Mouse (Mus musculus) ES-E14 (cell line): Measurements from ENCODE around the gene Dnajc6.

ENCODE experiments used
- CHD2 ChIP-seq: IDR thresholded peaks from 2 replicates; pipeline ENCODE4 v1.6.1; 2014; ENCODE audit warnings: mild to moderate bottlenecking, low read depth, low read length, inconsistent platforms
- MAFK ChIP-seq: IDR thresholded peaks from 2 replicates; pipeline ENCODE4 v1.6.1; 2014; ENCODE audit warnings: mild to moderate bottlenecking, low read depth, low read length, inconsistent platforms; ENCODE audit not compliant: insufficient read depth
- ZC3H11A ChIP-seq: IDR thresholded peaks from 2 replicates; pipeline ENCODE4 v1.6.1; 2012; ENCODE audit warnings: low read depth, mild to moderate bottlenecking, inconsistent platforms, low read length, borderline replicate concordance

DNA sequence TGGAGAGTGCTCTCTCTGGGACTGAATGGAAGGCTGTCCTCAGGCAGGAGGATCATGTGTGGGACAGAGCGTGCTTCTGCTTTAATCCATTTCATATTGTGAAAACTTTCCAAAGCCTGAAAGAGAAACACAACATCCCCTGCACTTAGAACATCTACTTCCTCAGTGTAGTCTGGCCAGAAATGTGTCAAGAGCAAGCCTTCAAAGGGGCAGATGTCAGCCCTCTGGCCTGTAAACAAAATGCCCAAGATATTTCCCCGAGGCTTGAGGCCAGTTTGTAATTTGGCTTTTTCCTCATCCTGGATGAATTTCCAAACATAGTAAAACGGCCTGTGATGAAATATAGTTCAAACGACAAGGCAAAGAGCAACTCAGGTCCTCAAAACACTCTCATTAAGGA lies 179.3 kb downstream of the Dnajc6 start:
- TF ChIP-seq ZC3H11A (no peak), CHD2 (no peak), MAFK (no peak)
